Mouse (Mus musculus) forebrain, embryonic 16.5 days (tissue): ENCODE data around the gene Naa11. TPM values are rescaled to one million over a fixed set of nuclear protein-coding genes. Genes with fewer than 3 reads are reported as not detected.

ENCODE experiments used
- ATAC-seq: fragments of 200-750 bp; cut with Nextera tagmentation; 2 replicates; pipeline ENCODE4 v1.8.0; 2017; ENCODE audit warnings: mild to moderate bottlenecking, moderate library complexity
- H3K27ac ChIP-seq: fragments of 300-500 bp; sonication (generic); 2 replicates; pipeline ENCODE4 v1.5.1; 2014; ENCODE audit warnings: low read length, control low read depth
- H3K27me3 ChIP-seq: fragments of 300-500 bp; sonication (generic); replicated peaks from 2 replicates; pipeline ENCODE4 v1.6.1; 2014; ENCODE audit warnings: low read length; ENCODE audit not compliant: control insufficient read depth, insufficient read depth
- H3K36me3 ChIP-seq: fragments of 300-500 bp; sonication (generic); 2 replicates; pipeline ENCODE4 v1.6.1; 2014; ENCODE audit not compliant: control insufficient read depth, insufficient read depth
- H3K4me1 ChIP-seq: fragments of 300-500 bp; sonication (generic); replicated peaks from 2 replicates; pipeline ENCODE4 v1.6.1; 2014; ENCODE audit warnings: low read length; ENCODE audit not compliant: control insufficient read depth, insufficient read depth
- H3K4me2 ChIP-seq: fragments of 300-500 bp; sonication (generic); 2 replicates; pipeline ENCODE4 v1.6.1; 2014; ENCODE audit warnings: mild to moderate bottlenecking, low read length, control low read depth
- H3K4me3 ChIP-seq: fragments of 300-500 bp; sonication (generic); replicated peaks from 2 replicates; pipeline ENCODE4 v1.5.1; 2014; ENCODE audit warnings: mild to moderate bottlenecking, low read length, control low read depth
- H3K9ac ChIP-seq: fragments of 300-500 bp; sonication (generic); replicated peaks from 2 replicates; pipeline ENCODE4 v1.6.1; 2014; ENCODE audit warnings: low read depth, low read length, control low read depth
- H3K9me3 ChIP-seq: fragments of 300-500 bp; sonication (generic); 2 replicates; pipeline ENCODE4 v1.6.1; 2016; ENCODE audit warnings: low read length; ENCODE audit not compliant: control insufficient read depth
- WGBS: fragments of 180-500 bp; shearing (Covaris S2); extraction: QIAGEN DNeasy Blood & Tissue Kit; methylation state at CpG from one replicate; pipeline ENCODE4 v1.1.7; 2014; 5-methylcytosine and 5-hydroxymethylcytosine counted together
- polyA plus RNA-seq: library from polyadenylated mRNA; unstranded; fragments of >200 nt; fragmentation: Nextera tagmentation; extraction: Ambion mirVana; gene quantifications from 2 replicates; pipeline ENCODE4 v1.2.1, GENCODE M21; 2015

The Naa11 gene
- 0.06 and 0.08 TPM in 2 replicates for polyA plus RNA-seq

DNA sequence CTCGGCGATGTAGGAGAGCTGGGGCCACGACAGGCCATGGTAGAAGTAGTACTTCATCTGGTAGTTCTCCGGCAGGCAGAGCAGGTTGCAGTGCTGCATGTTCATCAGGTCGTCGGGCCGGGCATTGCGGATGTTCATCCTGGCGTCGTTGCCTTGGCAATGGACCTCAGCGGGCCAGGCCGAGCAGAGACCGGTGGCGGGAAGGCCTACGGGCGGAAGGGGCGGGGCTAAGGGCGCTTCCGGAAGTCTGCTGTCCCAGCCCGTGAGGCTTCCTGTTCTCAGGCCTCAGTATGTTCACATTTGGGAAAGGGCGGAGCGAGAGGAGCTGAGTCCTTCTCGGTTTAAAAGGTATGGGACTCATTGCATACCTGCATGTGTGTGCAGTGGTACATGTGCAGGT, at the start of gene Naa11:
Naa11 (minus strand) TSS at position 220 of the 400 bp plus-strand sequence.
- no peaks in the 10 kb centered on the region for H3K9me3 ChIP-seq
- ATAC-seq, result no peak
- no peak within 1 kb of the TSS for H3K4me3 ChIP-seq
- no peak within 1 kb of the TSS for H3K4me2 ChIP-seq
- WGBS, result 95% methylated on average over 23 of the region's 23 CpGs
- no peak within 1 kb of the TSS for H3K9ac ChIP-seq
- H3K27ac ChIP-seq, result no peak within 1 kb of the TSS
- no peaks in the 10 kb centered on the region for H3K36me3 ChIP-seq
- no peaks in the 10 kb centered on the region for H3K4me1 ChIP-seq
- no peaks in the 10 kb centered on the region for H3K27me3 ChIP-seq

DNA sequence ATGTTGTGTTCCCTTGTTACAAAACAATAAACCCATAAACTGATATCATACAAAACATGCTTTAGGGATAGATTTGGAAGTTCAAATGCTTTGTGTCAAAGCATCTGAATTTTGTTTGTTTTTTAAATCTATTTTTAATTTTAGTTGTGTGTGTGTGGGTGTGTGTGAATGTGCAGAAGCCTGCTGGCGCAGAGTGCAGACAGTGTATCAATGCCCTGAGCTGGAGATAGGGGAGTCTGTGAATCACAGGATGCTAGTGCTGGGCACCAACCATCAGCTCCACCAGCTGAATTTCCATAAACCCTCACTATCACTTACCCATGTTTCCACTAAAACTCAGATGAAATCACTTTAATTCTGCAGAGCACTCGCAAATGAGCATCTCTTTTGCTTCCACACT, 40.3 kb upstream of the Naa11 start:
- ATAC-seq, result no peak
- no peaks in the 10 kb centered on the region for H3K36me3 ChIP-seq
- no peak overlapping the region for H3K9ac ChIP-seq
- H3K4me3 ChIP-seq, result no peak overlapping the region
- no peaks in the 10 kb centered on the region for H3K9me3 ChIP-seq
- WGBS, result 92% methylated on average over 2 of the region's 2 CpGs
- peaks cover 3% of the 10 kb centered on the region for H3K4me1 ChIP-seq
- no peak overlapping the region for H3K4me2 ChIP-seq
- H3K27ac ChIP-seq, result no peak overlapping the region
- H3K27me3 ChIP-seq, result no peaks in the 10 kb centered on the region

DNA sequence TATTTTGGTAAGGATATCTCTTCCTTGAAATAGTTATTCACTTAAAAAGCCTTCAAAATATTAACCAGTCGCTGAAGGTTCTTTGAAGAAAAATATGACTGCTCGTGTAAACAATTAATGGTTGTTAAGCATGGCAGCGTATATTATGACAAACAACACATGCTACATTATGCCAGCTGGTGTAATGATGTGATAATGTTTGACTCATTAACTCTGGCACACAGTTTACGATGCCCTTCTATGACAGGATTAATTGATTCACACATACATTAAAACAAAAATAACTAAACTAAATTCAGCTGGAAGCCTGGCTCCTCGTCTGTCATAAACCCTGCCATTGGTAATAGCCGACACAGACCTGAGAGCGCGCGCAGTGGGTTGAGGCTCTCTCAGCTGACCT, 37.8 kb upstream of the Naa11 start:
- WGBS, result 50% methylated on average over 9 of the region's 9 CpGs
- Histone ChIP-seq H3K27me3 (no peaks in the 10 kb centered on the region), H3K4me3 (no peak overlapping the region), H3K4me1 (peaks cover 3% of the 10 kb centered on the region), H3K9ac (no peak overlapping the region), H3K9me3 (no peaks in the 10 kb centered on the region), H3K27ac (no peak overlapping the region), H3K36me3 (no peaks in the 10 kb centered on the region), H3K4me2 (no peak overlapping the region)
- ATAC-seq, result no peak

DNA sequence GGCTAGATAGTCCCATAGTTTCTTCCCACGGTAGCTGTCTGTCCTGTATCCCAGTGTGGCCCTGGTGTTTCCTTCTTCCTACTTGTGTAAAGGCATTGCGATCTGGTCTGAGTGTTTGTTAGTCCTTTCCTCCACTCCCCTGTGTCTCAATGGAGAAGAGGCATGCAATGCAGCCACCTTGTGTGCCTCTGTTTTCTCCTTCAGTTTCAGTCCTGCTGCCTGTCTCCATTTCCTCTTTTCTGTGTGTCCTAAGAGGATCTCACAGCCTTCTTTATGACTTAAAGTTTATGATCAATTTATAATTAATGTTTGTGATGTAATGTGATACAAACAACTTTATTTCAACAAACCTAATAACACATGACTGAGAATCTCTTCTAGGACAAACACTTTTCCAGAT, 29.5 kb upstream of the Naa11 start:
- H3K27me3 ChIP-seq, result no peaks in the 10 kb centered on the region
- no peak overlapping the region for H3K9ac ChIP-seq
- peaks cover 1% of the 10 kb centered on the region; the same call in 1 of the 2 replicates for H3K4me1 ChIP-seq
- no peak for ATAC-seq
- H3K4me3 ChIP-seq, result no peak overlapping the region
- H3K4me2 ChIP-seq, result no peak overlapping the region
- no peaks in the 10 kb centered on the region for H3K36me3 ChIP-seq
- no peak overlapping the region for H3K27ac ChIP-seq
- H3K9me3 ChIP-seq, result 0 out of 2 replicates have a peak, but pooled peaks cover 2% of the 10 kb centered on the region
- 96% methylated on average over 2 of the region's 2 CpGs for WGBS

DNA sequence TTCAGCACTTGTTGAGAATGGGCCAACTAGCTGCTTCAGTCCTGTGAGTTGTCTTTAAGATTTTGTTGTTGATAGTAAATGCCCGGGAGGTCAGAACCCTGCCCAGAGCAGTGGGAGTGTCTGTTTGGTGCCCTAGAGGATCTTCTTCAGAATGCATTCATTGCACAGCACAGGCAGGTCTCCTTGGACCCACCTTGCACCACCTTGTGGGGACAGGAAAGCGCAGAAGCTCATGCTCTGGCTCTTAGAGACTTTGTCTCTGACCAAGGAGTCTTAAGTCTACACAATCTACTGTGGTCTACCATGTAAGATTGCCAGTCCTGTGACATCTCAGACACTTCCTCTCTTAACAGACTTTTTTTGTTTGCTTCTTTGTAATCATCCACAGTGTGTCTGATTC, 25.0 kb upstream of the Naa11 start:
- H3K4me3 ChIP-seq, result no peak overlapping the region
- H3K36me3 ChIP-seq, result no peaks in the 10 kb centered on the region
- H3K9ac ChIP-seq, result no peak overlapping the region
- no peaks in the 10 kb centered on the region for H3K27me3 ChIP-seq
- H3K9me3 ChIP-seq, result 0 out of 2 replicates have a peak, but pooled peaks cover 1% of the 10 kb centered on the region
- H3K4me1 ChIP-seq, result peaks cover 14% of the 10 kb centered on the region
- H3K27ac ChIP-seq, result no peak overlapping the region
- 85% methylated on average over 2 of the region's 2 CpGs for WGBS
- no peak overlapping the region for H3K4me2 ChIP-seq
- no peak for ATAC-seq

DNA sequence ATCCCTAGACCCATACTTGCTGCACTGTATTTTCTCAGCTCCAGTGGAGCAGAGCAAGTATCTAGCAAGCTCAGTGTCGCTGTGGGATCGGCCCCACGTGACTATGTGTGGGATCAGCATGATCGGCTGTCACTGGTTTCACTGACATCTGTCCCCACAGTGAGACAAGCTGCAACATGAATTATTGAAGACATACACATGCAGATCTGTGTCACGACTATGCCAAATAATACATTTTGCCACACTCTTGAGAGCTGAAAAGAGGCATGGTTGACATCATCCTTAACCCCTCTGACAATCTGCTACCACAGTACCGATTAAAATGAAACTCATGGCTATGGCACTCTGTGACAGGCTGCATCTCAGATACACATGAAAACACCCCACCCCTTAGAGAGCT, 23.7 kb upstream of the Naa11 start:
- no peak overlapping the region for H3K4me3 ChIP-seq
- no peak overlapping the region for H3K27ac ChIP-seq
- no peak overlapping the region for H3K4me2 ChIP-seq
- no peaks in the 10 kb centered on the region for H3K36me3 ChIP-seq
- 36% methylated on average over 6 of the region's 6 CpGs for WGBS
- H3K9ac ChIP-seq, result no peak overlapping the region
- H3K4me1 ChIP-seq, result peaks cover 16% of the 10 kb centered on the region
- no peaks in the 10 kb centered on the region for H3K27me3 ChIP-seq
- ATAC-seq, result peak; percentile 93
- no peaks in the 10 kb centered on the region for H3K9me3 ChIP-seq

DNA sequence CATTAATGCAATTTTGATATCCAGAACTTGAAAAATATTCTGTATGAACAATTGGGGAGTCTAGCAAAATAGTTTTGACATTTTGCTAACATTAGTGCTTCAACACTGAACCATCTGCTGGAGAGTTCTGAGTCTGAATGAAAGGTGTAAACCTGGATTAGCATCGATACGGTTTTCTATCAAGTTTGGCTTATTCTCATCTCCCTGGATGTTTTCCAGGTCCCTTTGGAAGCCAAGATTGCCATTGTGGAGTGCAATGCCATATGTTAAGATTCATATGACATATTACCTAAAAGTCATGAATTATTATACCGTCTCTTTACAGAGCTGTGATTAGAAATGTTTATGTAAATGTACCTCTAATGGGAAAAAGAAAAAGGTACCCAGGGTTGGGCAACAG, 21.5 kb upstream of the Naa11 start:
- no peak overlapping the region; the same call in 1 of the 2 replicates for H3K27ac ChIP-seq
- ATAC-seq, result peak; percentile 9; the same call in 1 of the 2 replicates
- H3K36me3 ChIP-seq, result no peaks in the 10 kb centered on the region
- no peaks in the 10 kb centered on the region for H3K27me3 ChIP-seq
- H3K9ac ChIP-seq, result no peak overlapping the region
- H3K4me3 ChIP-seq, result no peak overlapping the region
- H3K4me1 ChIP-seq, result peaks cover 26% of the 10 kb centered on the region
- no peak overlapping the region for H3K4me2 ChIP-seq
- H3K9me3 ChIP-seq, result no peaks in the 10 kb centered on the region
- 54% methylated on average over 3 of the region's 3 CpGs for WGBS

DNA sequence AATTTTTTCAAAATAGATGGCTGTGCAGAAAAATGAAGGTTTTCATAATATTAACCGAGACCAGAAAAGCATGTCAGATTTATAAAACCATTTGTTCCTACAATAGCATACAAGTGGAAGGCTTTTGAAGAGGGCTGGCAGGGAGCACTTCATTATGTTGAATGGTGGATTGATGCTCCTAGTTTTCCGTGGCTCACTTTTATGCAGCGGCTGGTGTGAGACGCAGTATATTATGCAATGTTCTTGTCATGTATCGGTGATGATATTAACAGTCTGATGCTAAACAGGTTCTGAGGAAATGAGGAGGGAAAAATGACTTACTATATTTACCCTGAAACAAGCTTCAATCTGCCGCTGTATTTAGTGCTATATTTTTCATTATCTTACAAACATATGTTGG, 18.0 kb upstream of the Naa11 start:
- Histone ChIP-seq H3K9me3 (no peaks in the 10 kb centered on the region), H3K4me2 (no peak overlapping the region), H3K36me3 (no peaks in the 10 kb centered on the region), H3K4me3 (no peak overlapping the region), H3K4me1 (peaks cover 21% of the 10 kb centered on the region), H3K9ac (no peak overlapping the region), H3K27me3 (no peaks in the 10 kb centered on the region), H3K27ac (peak overlapping the region; percentile 42)
- WGBS, result 36% methylated on average over 6 of the region's 6 CpGs
- no peak for ATAC-seq

DNA sequence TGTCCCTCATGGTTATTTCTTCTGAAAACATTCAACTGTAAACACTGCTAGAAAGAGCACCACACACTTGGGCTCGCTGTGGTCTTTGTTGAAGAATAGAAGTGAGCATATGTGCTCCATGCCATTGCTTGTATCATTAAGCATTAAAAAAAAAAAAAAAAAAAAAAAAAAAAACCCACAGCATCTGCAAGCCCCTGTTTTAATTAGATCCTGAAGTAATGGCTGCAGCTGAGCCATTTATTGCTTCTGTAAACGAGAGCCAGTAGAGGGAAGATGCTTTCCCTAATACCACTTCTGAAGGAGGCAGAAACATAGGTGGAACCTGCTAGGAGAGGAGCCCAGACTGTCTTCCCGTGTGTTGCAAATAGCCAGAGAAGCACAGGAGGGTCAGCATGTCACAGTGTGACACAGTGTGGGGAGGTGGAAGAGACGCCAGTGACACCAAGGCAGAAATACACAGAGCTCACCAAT, 17.1 kb upstream of the Naa11 start:
- Histone ChIP-seq H3K27ac (no peak overlapping the region), H3K9ac (no peak overlapping the region), H3K4me3 (no peak overlapping the region), H3K4me2 (no peak overlapping the region), H3K36me3 (no peaks in the 10 kb centered on the region), H3K9me3 (no peaks in the 10 kb centered on the region), H3K4me1 (peaks cover 19% of the 10 kb centered on the region), H3K27me3 (no peaks in the 10 kb centered on the region)
- 0 out of 2 replicates have a peak, but pooled peaks have one; percentile 34 for ATAC-seq
- WGBS, result 29% methylated on average over 4 of the region's 4 CpGs

DNA sequence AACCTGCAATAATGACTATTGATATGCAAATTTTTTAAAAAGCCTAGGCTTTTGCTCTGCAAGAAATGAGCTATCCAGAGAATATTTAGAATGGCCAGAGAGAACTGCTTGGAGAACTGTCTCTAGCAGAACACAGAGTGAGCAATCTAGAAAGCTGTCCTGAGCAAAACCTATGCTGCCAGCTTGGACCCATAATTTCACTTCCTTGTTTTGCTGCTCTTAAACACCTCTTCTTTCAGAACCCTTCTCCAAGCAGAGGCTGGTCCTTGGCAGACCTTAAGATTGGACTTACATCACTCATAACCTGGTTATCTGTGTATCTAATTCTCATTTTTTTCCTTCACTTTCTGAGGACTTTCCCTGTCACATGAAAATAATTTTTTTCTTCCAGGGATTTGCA, 8.9 kb upstream of the Naa11 start:
- no peaks in the 10 kb centered on the region for H3K36me3 ChIP-seq
- H3K9me3 ChIP-seq, result no peaks in the 10 kb centered on the region
- no peak for ATAC-seq
- H3K27me3 ChIP-seq, result no peaks in the 10 kb centered on the region
- H3K4me2 ChIP-seq, result no peak overlapping the region
- no peaks in the 10 kb centered on the region for H3K4me1 ChIP-seq
- no peak overlapping the region for H3K9ac ChIP-seq
- H3K27ac ChIP-seq, result no peak overlapping the region
- no peak overlapping the region for H3K4me3 ChIP-seq
